Mouse (Mus musculus) lung, adult 2 months (tissue): Measurements from ENCODE around the gene Tbc1d10b.

Experiments used
- CTCF ChIP-seq: fragments of 200-500 bp; IDR thresholded peaks from 2 replicates; pipeline ENCODE4 v1.5.1; 2011; ENCODE audit warnings: mild to moderate bottlenecking, low read length, control low read depth; ENCODE audit not compliant: insufficient read depth
- POLR2A ChIP-seq: fragments of 200-500 bp; IDR thresholded peaks from 2 replicates; pipeline ENCODE4 v1.6.1; 2011; ENCODE audit warnings: low read depth, mild to moderate bottlenecking, control low read depth, low read length, borderline replicate concordance; ENCODE audit errors: extremely low read depth

GRCm38 (mm10) chr7:127206606-127207005, 1.7 kb downstream of the Tbc1d10b start:
- TF ChIP-seq POLR2A (no peak), CTCF (no peak)
